Mouse (Mus musculus): ENCODE measurements at regions not wholly inside any gene's neighbourhood (a gene's known extent, or its start where the extent isn't known, plus 50 kb on each side); places are given as distances from the start of the nearest gene placed in this dataset.

- TF ChIP-seq POLR2A (IDR thresholded peaks at IDR 0.05; ENCODE audit: borderline replicate concordance, insufficient read depth, low read length) (no peak), CTCF (IDR thresholded peaks at IDR 0.05; ENCODE audit: borderline replicate concordance, insufficient read depth, low read depth, low read length) (no peak)
Measured at GRCm38 (mm10) chr6:67791393-67791792, 255.8 kb upstream of the Tacstd2 start.
